8 mouse cellular contexts compared by ENCODE assay signal in the genomic region with DNA sequence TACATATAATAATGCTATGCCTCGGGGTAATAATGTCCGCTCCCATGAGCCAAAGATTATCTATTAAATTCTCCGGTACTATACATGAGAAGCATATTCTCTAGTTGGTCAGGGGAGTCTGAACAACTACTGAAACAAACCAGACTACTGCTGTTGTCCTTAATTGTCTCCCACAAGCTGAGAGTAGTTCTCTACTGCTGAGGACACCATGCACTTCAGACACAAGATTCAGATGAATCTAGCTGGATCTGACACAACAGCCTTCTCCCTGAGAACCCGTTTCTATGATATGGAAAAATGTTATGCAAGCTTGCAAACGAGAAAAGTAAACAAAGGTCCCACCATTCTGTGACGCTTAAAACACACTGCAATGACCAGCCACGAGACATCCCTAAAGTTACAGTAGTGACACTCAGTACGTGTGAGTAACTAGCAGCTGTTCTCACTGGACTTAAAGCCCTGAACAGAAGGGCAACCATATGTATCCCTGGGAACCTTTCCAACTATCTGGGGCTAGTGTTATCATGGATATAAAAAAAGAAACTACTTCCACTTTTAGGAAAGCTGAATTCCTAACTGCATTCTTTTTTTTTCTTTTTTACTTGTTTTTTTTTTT.
DNase-seq lines count a peak whose midpoint lies in the region; ATAC-seq lines count a peak whose summit lies in the region.

No protein-coding gene starts in this region.

- 79% methylated on average over 8 of the region's 8 CpGs for WGBS in embryonic facial prominence, embryonic 14.5 days
- WGBS in embryonic facial prominence, embryonic 10.5 days: 90% methylated on average over 8 of the region's 8 CpGs

- no peak overlapping the region for H3K4me2 ChIP-seq in embryonic facial prominence, embryonic 14.5 days (ENCODE audit: low read depth, low read length)

- H3K36me3 ChIP-seq in embryonic facial prominence, embryonic 14.5 days (ENCODE audit: control insufficient read depth, insufficient read depth, low read length): no peaks in the 10 kb centered on the region
- no peaks in the 10 kb centered on the region for H3K36me3 ChIP-seq in embryonic facial prominence, embryonic 10.5 days (replicated peaks)

- H3K27ac ChIP-seq in embryonic facial prominence, embryonic 14.5 days (replicated peaks; ENCODE audit: low read depth, low read length): no peak overlapping the region
- H3K27ac ChIP-seq in embryonic facial prominence, embryonic 10.5 days (replicated peaks): no peak overlapping the region

- H3K9ac ChIP-seq in embryonic facial prominence, embryonic 14.5 days (ENCODE audit: low read depth, low read length): no peak overlapping the region

- no peak for ATAC-seq in embryonic facial prominence, embryonic 14.5 days (ENCODE audit: low read depth)

- H3K4me3 ChIP-seq in embryonic facial prominence, embryonic 14.5 days (ENCODE audit: low read depth, low read length): no peak overlapping the region
- no peak overlapping the region for H3K4me3 ChIP-seq in embryonic facial prominence, embryonic 10.5 days

- peak; percentile 65 for DNase-seq in embryonic facial prominence, embryonic 14.5 days (ENCODE audit: low spot score)
- DNase-seq in embryonic facial prominence, embryonic 10.5 days (ENCODE audit: low spot score): no peak
- DNase-seq in retina, adult 2 months (ENCODE audit: low read depth, low spot score): peak; percentile 3
- DNase-seq in retina, embryonic 14.5 days (ENCODE audit: low spot score): no peak
- peak; percentile 40 for DNase-seq in left cerebral cortex, adult 11 months (ENCODE audit: low spot score)
- no peak for DNase-seq in spleen, postnatal 14 days (ENCODE audit: low spot score in 2 of 2)
- DNase-seq in c-Kit-positive CD71-positive TER-119-positive erythroid progenitor cells, embryonic 14.5 days (ENCODE audit: low spot score): no peak
- DNase-seq in kidney, adult 8-10 months: no peak

- H3K27me3 ChIP-seq in embryonic facial prominence, embryonic 14.5 days (replicated peaks; ENCODE audit: control insufficient read depth, insufficient read depth, low read length): no peaks in the 10 kb centered on the region
- H3K27me3 ChIP-seq in embryonic facial prominence, embryonic 10.5 days (replicated peaks; ENCODE audit: low read depth, poor library complexity, severe bottlenecking): no peaks in the 10 kb centered on the region

- H3K9me3 ChIP-seq in embryonic facial prominence, embryonic 14.5 days (ENCODE audit: control insufficient read depth, low read length): no peaks in the 10 kb centered on the region
- no peaks in the 10 kb centered on the region for H3K9me3 ChIP-seq in embryonic facial prominence, embryonic 10.5 days

- H3K4me1 ChIP-seq in embryonic facial prominence, embryonic 14.5 days (ENCODE audit: control insufficient read depth, insufficient read depth, low read length): no peaks in the 10 kb centered on the region
- no peaks in the 10 kb centered on the region for H3K4me1 ChIP-seq in embryonic facial prominence, embryonic 10.5 days

Comparison
In these comparisons a context has a peak if more than half of its experiments do, and no peak if none do; other contexts are left out.
1. DNase-seq: peak in embryonic facial prominence, embryonic 14.5 days (single experiment), retina, adult 2 months (single experiment) and left cerebral cortex, adult 11 months (single experiment); none in embryonic facial prominence, embryonic 10.5 days (single experiment), retina, embryonic 14.5 days (single experiment), spleen, postnatal 14 days (0 of 2), c-Kit-positive CD71-positive TER-119-positive erythroid progenitor cells, embryonic 14.5 days (single experiment) and kidney, adult 8-10 months (0 of 2).